Mouse (Mus musculus) embryonic facial prominence, embryonic 13.5 days (tissue): Measurements from ENCODE around the gene Uhrf1. TPM values are rescaled to one million over a fixed set of nuclear protein-coding genes. Genes with fewer than 3 reads are reported as not detected.

Source experiments
- ATAC-seq: fragments of 200-750 bp; cut with Nextera tagmentation; 2 replicates; pipeline ENCODE4 v1.8.0; 2017; ENCODE audit warnings: low read depth; ENCODE audit not compliant: insufficient number of reproducible peaks, insufficient read depth, low FRiP score, low TSS enrichment
- H3K27ac ChIP-seq: fragments of 300-500 bp; sonication (generic); 2 replicates; pipeline ENCODE4 v1.5.1; 2015; ENCODE audit warnings: moderate library complexity, mild to moderate bottlenecking, inconsistent platforms
- H3K27me3 ChIP-seq: fragments of 300-500 bp; sonication (generic); 2 replicates; pipeline ENCODE4 v1.6.1; 2015; ENCODE audit warnings: mild to moderate bottlenecking, inconsistent platforms
- H3K36me3 ChIP-seq: fragments of 300-500 bp; sonication (generic); 2 replicates; pipeline ENCODE4 v1.6.1; 2015; ENCODE audit warnings: mild to moderate bottlenecking, inconsistent platforms
- H3K4me1 ChIP-seq: fragments of 300-500 bp; sonication (generic); 2 replicates; pipeline ENCODE4 v1.6.1; 2015; ENCODE audit warnings: inconsistent platforms
- H3K4me2 ChIP-seq: fragments of 300-500 bp; sonication (generic); 2 replicates; pipeline ENCODE4 v1.6.1; 2015; ENCODE audit warnings: moderate library complexity, mild to moderate bottlenecking, inconsistent platforms
- H3K4me3 ChIP-seq: fragments of 300-500 bp; sonication (generic); 2 replicates; pipeline ENCODE4 v1.5.1; 2015; ENCODE audit warnings: mild to moderate bottlenecking, inconsistent platforms
- H3K9ac ChIP-seq: fragments of 300-500 bp; sonication (generic); 2 replicates; pipeline ENCODE4 v1.6.1; 2015; ENCODE audit warnings: mild to moderate bottlenecking, inconsistent platforms
- H3K9me3 ChIP-seq: fragments of 300-500 bp; sonication (generic); 2 replicates; pipeline ENCODE4 v1.6.1; 2016; ENCODE audit warnings: inconsistent platforms
- WGBS: fragments of 180-500 bp; shearing (Covaris S2); methylation state at CpG from one replicate; pipeline ENCODE4 v1.1.7; 2015; ENCODE audit warnings: mixed read lengths; 5-methylcytosine and 5-hydroxymethylcytosine counted together
- polyA plus RNA-seq: library from polyadenylated mRNA; unstranded; fragments of >200 nt; fragmentation: Nextera tagmentation; extraction: Ambion mirVana; gene quantifications from 2 replicates; pipeline ENCODE4 v1.2.1, GENCODE M21; 2015

Gene Uhrf1
- polyA plus RNA-seq, 1 experiment from 2014 or later: 143 TPM

DNA sequence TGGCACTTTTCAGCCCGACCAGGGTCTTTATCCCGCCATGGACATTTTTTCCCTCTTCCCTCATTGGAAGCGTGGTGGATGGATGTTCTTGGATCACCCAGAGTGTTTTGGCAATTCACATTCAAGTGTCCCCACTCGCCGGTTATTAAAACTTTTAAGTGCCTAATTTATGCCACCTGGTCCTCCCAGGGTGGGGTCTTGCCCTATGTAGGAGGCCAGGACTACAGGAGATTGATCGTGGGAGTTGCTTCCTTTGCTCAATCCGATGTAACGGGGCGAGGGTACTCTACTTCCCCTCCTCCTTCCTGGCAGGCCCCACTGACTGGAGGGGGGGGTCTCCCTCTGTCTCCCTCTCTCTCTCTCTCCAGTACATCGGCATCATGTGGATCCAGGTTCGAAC is 1.6 kb downstream of the Uhrf1 start:
- peaks cover 39% of the 10 kb centered on the region for H3K36me3 ChIP-seq
- ATAC-seq: no peak
- no peaks in the 10 kb centered on the region for H3K27me3 ChIP-seq
- 6% methylated on average over 11 of the region's 11 CpGs for WGBS
- peak overlapping the region; percentile 84 for H3K9ac ChIP-seq
- peak overlapping the region; percentile 100 for H3K4me2 ChIP-seq
- no peaks in the 10 kb centered on the region for H3K9me3 ChIP-seq
- peak overlapping the region; percentile 76; the same call in 1 of the 2 replicates for H3K27ac ChIP-seq
- H3K4me1 ChIP-seq: peaks cover 45% of the 10 kb centered on the region
- peak overlapping the region; percentile 80 for H3K4me3 ChIP-seq

GRCm38 (mm10) chr17:56305156-56305555 is 2.0 kb downstream of the Uhrf1 start:
- peak overlapping the region; percentile 76; the same call in 1 of the 2 replicates for H3K27ac ChIP-seq
- peaks cover 43% of the 10 kb centered on the region for H3K36me3 ChIP-seq

DNA sequence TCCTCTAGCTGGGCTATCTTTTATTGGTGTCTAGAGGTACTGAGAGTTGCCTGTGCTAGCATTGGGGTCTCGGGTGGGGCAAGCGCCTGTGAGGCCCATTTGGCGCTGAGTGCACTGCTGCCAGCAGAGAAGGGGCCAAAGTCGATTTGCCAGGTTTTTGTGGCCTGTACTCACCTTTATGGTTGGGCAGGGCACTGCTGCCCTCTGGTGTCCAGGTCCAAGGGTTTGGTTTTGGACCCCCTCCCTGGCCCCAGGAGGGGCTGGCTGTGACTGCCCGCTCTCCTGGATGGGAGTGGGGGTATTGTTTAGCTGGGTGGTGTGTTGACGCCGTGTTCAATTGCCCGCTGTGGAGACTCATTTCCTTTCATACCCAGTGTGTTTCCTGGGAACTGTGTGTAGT is 2.7 kb downstream of the Uhrf1 start:
- Histone ChIP-seq H3K9ac (peak overlapping the region; percentile 84), H3K4me1 (peaks cover 45% of the 10 kb centered on the region), H3K4me2 (peak overlapping the region; percentile 100), H3K4me3 (peak overlapping the region; percentile 80), H3K27ac (peak overlapping the region; percentile 76; the same call in 1 of the 2 replicates), H3K36me3 (peaks cover 50% of the 10 kb centered on the region), H3K9me3 (no peaks in the 10 kb centered on the region), H3K27me3 (no peaks in the 10 kb centered on the region)
- ATAC-seq: no peak
- 68% methylated on average over 8 of the region's 8 CpGs for WGBS

More at GRCm38 (mm10) chr17:56305156-56305555, 2.0 kb downstream of the Uhrf1 start:
- 28% methylated on average over 9 of the region's 9 CpGs for WGBS
- Histone ChIP-seq H3K4me2 (peak overlapping the region; percentile 100), H3K4me3 (peak overlapping the region; percentile 80), H3K27me3 (no peaks in the 10 kb centered on the region), H3K4me1 (peaks cover 45% of the 10 kb centered on the region), H3K9ac (peak overlapping the region; percentile 84), H3K9me3 (no peaks in the 10 kb centered on the region)
- no peak for ATAC-seq

DNA sequence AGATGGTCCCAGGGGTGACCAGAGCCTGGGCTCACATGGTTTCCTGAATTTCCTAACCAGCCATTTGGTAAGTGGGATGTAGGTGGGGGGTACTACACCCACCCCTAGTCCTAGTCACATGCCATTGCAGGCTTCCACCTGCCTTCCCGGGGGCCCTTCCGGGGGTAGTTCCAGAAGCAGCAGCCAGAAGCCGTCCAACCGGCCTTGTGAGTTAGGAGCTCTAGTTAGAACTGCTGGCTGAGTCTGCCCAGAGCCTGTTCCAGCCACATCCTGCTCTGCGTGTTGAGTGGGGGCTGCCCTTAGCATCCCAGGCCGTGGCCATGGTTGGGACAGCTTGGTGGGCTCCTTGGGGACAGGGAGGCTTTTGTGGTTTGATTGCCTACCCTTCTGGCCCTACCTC is 5.0 kb downstream of the Uhrf1 start:
- H3K9me3 ChIP-seq: no peaks in the 10 kb centered on the region
- H3K36me3 ChIP-seq: peaks cover 71% of the 10 kb centered on the region
- peak overlapping the region; percentile 28 for H3K4me2 ChIP-seq
- peak; percentile 33; the same call in 1 of the 2 replicates for ATAC-seq
- no peaks in the 10 kb centered on the region for H3K27me3 ChIP-seq
- 60% methylated on average over 6 of the region's 6 CpGs for WGBS
- peaks cover 37% of the 10 kb centered on the region for H3K4me1 ChIP-seq
- H3K9ac ChIP-seq: peak overlapping the region; percentile 37
- no peak overlapping the region for H3K4me3 ChIP-seq
- peak overlapping the region; percentile 58 for H3K27ac ChIP-seq

DNA sequence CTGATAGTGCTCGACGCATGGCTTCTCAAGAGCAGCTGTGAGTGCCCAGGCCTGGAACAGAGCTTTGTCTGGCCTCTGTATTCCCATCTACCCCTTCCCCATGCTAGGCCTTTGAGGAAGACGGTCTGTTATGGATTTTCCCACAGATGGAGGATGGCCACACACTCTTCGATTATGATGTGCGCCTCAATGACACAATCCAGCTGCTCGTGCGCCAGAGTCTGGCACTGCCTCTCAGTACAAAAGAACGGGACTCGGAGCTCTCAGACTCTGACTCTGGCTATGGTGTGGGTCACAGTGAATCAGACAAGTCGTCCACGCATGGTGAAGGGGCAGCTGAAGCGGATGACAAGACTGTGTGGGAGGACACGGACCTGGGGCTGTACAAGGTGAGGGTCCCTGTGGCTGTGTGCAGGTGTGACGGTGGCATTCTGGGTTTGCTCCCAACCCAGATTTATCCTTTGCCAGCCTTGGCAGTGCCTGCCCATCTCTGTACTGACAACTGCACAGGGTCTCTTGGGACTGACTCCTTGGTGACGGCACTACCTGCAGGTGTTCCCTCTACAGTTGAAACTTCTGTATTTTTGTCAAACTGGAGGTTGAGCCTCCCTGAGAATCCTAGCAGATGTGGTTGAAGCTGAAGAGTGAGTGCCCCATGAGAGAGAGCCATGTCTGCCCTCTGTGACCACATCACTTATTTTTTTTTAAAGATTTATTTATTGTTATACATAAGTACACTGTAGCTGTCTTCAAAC is 6.2 kb downstream of the Uhrf1 start:
- Histone ChIP-seq H3K9ac (no peak overlapping the region), H3K4me3 (no peak overlapping the region), H3K4me1 (peaks cover 36% of the 10 kb centered on the region), H3K9me3 (no peaks in the 10 kb centered on the region), H3K27me3 (no peaks in the 10 kb centered on the region), H3K27ac (peak overlapping the region; percentile 55; the same call in 1 of the 2 replicates), H3K4me2 (no peak overlapping the region), H3K36me3 (peaks cover 83% of the 10 kb centered on the region)
- ATAC-seq: no peak
- WGBS: 87% methylated on average over 15 of the region's 15 CpGs

- no peaks in the 10 kb centered on the region for H3K9me3 ChIP-seq
- no peak for ATAC-seq
- no peak overlapping the region for H3K4me2 ChIP-seq
- H3K4me3 ChIP-seq: no peak overlapping the region
- no peak overlapping the region for H3K9ac ChIP-seq
- 71% methylated on average over 3 of the region's 3 CpGs for WGBS
- no peaks in the 10 kb centered on the region for H3K27me3 ChIP-seq
- peaks cover 26% of the 10 kb centered on the region for H3K4me1 ChIP-seq
- H3K36me3 ChIP-seq: peaks cover 37% of the 10 kb centered on the region
- no peak overlapping the region for H3K27ac ChIP-seq
These were observed 21.3 kb downstream of the Uhrf1 start for GRCm38 (mm10) chr17:56324419-56324818.

- H3K4me2 ChIP-seq: peak within 1 kb of the TSS; percentile 92
- no peaks in the 10 kb centered on the region for H3K9me3 ChIP-seq
- H3K27ac ChIP-seq: peak within 1 kb of the TSS; percentile 95
- peaks cover 31% of the 10 kb centered on the region for H3K4me1 ChIP-seq
- peaks cover 25% of the 10 kb centered on the region for H3K36me3 ChIP-seq
- H3K4me3 ChIP-seq: peak within 1 kb of the TSS; percentile 92
- H3K9ac ChIP-seq: peak within 1 kb of the TSS; percentile 94
- peak; percentile 100 for ATAC-seq
- no peaks in the 10 kb centered on the region for H3K27me3 ChIP-seq
- WGBS: under 1% methylated on average over 53 of the region's 57 CpGs
These were observed 22.5 kb downstream of the Uhrf1 start, which contains the start of gene Kdm4b for GRCm38 (mm10) chr17:56325450-56326152. Gene Kdm4b (plus strand): TSS chr17:56326062.

DNA sequence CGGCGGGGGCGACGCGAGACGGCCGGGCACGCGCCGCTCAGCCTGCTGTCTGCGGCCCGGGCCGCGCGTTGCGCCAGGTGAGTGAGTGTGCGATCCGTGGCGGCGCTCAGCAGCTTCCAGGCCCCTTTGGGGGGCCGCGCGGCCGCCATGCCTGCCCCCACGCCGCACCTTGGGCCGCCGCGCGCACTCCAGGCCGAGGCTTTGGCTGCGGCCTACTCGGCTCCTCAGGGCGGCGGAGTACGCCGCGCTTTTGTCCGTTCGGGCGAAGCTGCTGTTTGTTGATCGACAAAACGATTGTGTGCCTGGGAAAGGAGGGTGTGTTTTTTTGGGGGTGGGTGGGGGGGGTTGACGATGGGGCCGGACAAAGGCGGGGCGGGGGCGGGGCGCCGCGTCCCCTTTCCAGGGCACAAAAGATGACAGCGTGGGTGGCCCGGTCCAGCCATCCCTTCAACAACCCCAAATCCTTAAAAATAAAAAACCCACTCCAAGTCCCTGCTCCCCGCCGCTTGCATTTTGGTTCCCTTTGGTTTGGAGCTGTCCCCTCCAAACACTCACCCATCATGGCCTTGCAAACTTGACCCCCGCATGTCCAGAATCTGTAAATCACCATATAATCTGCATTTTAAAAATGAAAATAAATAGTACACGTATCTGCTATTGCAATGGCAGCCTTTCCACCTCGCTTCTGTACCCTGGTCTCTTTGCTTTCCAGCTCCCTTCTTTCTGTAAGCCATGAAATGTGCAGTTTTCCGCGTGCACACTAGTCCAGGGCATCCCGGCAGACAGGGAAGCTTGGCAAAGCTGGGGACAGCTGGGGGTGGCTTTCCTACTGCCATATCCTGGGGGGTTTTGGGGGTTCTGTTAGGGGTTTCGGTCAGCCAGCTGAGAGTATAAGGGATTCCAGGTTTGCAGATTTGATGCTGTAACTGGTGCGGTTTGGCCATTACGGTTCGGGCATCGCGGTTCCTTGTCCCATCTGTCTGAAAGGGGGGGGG is 23.3 kb downstream of the Uhrf1 start:
- Histone ChIP-seq H3K9ac (peak overlapping the region; percentile 94), H3K4me2 (peak overlapping the region; percentile 92), H3K9me3 (no peaks in the 10 kb centered on the region), H3K27ac (peak overlapping the region; percentile 95), H3K4me1 (peaks cover 38% of the 10 kb centered on the region), H3K27me3 (no peaks in the 10 kb centered on the region), H3K36me3 (peaks cover 18% of the 10 kb centered on the region), H3K4me3 (peak overlapping the region; percentile 92)
- WGBS: 1% methylated on average over 66 of the region's 67 CpGs
- peak; percentile 23 for ATAC-seq

GRCm38 (mm10) chr17:56329267-56329666 is 26.1 kb downstream of the Uhrf1 start:
- no peak for ATAC-seq
- no peaks in the 10 kb centered on the region for H3K27me3 ChIP-seq
- no peak overlapping the region for H3K27ac ChIP-seq
- no peaks in the 10 kb centered on the region for H3K9me3 ChIP-seq
- H3K4me3 ChIP-seq: no peak overlapping the region
- H3K4me1 ChIP-seq: peaks cover 43% of the 10 kb centered on the region
- peak overlapping the region; percentile 22; the same call in 1 of the 2 replicates for H3K9ac ChIP-seq
- no peak overlapping the region for H3K4me2 ChIP-seq
- H3K36me3 ChIP-seq: no peaks in the 10 kb centered on the region

- WGBS: 70% methylated on average over 3 of the region's 3 CpGs
- H3K36me3 ChIP-seq: peaks cover 7% of the 10 kb centered on the region; the same call in 1 of the 2 replicates
- ATAC-seq: no peak
- H3K4me2 ChIP-seq: no peak overlapping the region; the same call in 1 of the 2 replicates
- H3K4me3 ChIP-seq: no peak overlapping the region
- peak overlapping the region; percentile 22 for H3K9ac ChIP-seq
- no peaks in the 10 kb centered on the region for H3K27me3 ChIP-seq
- H3K27ac ChIP-seq: no peak overlapping the region
- no peaks in the 10 kb centered on the region for H3K9me3 ChIP-seq
- H3K4me1 ChIP-seq: peaks cover 38% of the 10 kb centered on the region
These were observed 27.2 kb downstream of the Uhrf1 start for GRCm38 (mm10) chr17:56330345-56330744.

DNA sequence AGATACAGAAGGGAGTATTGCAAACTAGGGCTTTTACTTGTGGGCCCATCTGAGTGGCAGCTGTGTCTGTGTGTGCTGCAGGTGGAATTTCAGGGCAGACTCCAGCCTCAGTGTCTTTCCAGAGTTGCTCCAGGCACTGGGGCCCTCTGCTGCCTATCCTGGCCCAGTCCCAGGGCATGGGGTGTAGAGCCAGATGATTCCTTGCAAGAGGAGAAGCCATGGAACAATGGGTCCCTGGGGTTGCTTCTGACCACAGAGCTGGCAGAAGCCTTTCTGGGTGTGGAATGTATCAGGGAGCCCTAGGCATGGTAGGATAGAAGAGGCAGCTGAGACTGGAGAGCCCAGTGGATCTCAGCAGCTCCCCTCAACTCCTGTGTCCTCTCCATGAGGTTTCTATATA is 28.1 kb downstream of the Uhrf1 start:
- Histone ChIP-seq H3K9me3 (no peaks in the 10 kb centered on the region), H3K27ac (no peak overlapping the region), H3K36me3 (peaks cover 7% of the 10 kb centered on the region; the same call in 1 of the 2 replicates), H3K4me3 (no peak overlapping the region), H3K27me3 (no peaks in the 10 kb centered on the region), H3K9ac (peak overlapping the region; percentile 22), H3K4me1 (peaks cover 38% of the 10 kb centered on the region), H3K4me2 (no peak overlapping the region)
- ATAC-seq: no peak
